Mouse (Mus musculus) brain, embryonic 14.5 days (tissue): ENCODE measurements around the gene Herc4. TPM values are rescaled to one million over a fixed set of nuclear protein-coding genes. Genes with fewer than 3 reads are reported as not detected.

ENCODE experiments used
- DNase-seq: peaks from one replicate; pipeline ENCODE4 v3.0.0-alpha.2; 2011; ENCODE audit warnings: low read depth
- CTCF ChIP-seq: fragments of 200-500 bp; IDR thresholded peaks from 2 replicates; pipeline ENCODE4 v1.5.1; 2012; ENCODE audit warnings: inconsistent platforms, mild to moderate bottlenecking, moderate library complexity, borderline replicate concordance; ENCODE audit not compliant: insufficient read depth, insufficient read length; ENCODE audit errors: extremely low read depth
- POLR2A ChIP-seq: fragments of 200-500 bp; IDR thresholded peaks from 2 replicates; pipeline ENCODE4 v1.6.1; 2012; ENCODE audit warnings: mild to moderate bottlenecking, inconsistent platforms, borderline replicate concordance; ENCODE audit not compliant: poor library complexity, insufficient read depth, insufficient read length, severe bottlenecking; ENCODE audit errors: extremely low read depth
- polyA plus RNA-seq: library from polyadenylated mRNA; depleted of rRNA; stranded (reverse); fragments of >200 nt; gene quantifications from 2 replicates; pipeline ENCODE4 v1.2.3, GENCODE M21; 2012

The Herc4 gene
- polyA plus RNA-seq, 1 experiment: 36.2 TPM

GRCm38 (mm10) chr10:63267941-63268340 is 24.3 kb downstream of the Herc4 start:
- TF ChIP-seq CTCF (no peak), POLR2A (no peak)
- DNase-seq: no peak

- TF ChIP-seq CTCF: no peak
- TF ChIP-seq POLR2A: no peak
- DNase-seq: no peak
Observed at GRCm38 (mm10) chr10:63272401-63272800, 28.8 kb downstream of the Herc4 start.

- no peak for TF ChIP-seq POLR2A
- no peak for TF ChIP-seq CTCF
- no peak for DNase-seq
Observed at GRCm38 (mm10) chr10:63272868-63273267, 29.3 kb downstream of the Herc4 start.

DNA sequence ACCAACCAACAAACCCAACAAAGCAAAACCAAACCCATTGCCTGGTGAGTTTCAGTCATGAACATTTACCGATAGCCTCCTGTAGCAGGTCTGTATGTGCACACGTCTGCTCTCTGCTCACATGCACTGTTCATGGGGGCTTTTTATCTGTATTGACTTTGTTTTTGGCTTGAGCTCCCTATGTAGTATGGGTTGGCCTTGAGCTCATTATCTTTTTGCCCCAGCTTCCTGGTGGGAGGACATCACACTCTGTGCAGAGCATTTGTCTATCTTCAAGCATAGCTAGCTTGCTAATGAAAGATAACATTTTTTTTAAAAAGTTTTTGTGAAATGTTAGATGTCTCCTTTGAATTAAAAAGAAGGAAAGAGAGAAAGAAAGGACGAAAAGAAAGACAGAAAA is 33.4 kb downstream of the Herc4 start:
- TF ChIP-seq CTCF (no peak), POLR2A (no peak)

DNA sequence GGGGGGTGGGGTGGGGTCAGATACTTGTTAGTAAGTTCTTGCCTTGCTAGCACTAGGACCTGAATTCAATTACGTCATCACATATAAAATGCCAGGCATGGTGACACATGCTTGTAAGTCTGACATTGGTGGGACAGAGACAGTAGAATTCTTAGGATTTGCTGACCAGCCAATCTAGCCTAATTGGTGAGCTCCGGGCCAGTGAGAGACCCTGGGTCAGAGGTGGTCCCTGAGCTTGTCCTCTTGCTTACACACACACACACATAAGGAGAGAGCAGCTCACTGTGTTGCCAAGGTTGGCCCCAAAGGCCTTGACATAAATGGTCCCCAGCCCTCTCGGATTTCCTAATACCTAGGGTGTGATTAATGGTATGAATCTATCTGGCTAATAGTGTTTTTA is 36.2 kb downstream of the Herc4 start:
- no peak for TF ChIP-seq POLR2A
- TF ChIP-seq CTCF: no peak
- DNase-seq: no peak

More for the DNA sequence above, 33.4 kb downstream of the Herc4 start:
- no peak for DNase-seq

DNA sequence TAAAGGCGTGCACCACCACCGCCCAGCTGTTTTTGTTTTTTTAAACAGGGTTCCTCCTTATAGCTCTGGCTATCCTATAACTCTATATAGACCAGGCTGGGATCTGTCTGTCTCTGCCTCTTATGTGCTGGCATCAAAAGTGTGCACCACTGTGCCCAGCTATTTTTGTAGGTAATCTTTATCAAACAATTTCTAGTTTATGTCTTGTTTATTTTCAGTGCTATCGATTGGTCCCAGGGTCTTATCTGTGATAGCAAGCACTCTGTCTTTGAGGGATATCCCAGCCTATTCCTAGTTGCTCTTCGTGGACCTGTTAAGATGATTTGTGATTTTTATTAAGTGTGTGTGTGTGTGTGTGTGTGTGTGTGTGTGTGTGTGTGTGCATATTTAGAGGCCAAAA is 38.8 kb downstream of the Herc4 start:
- TF ChIP-seq POLR2A (no peak), CTCF (no peak)
- DNase-seq: no peak

DNA sequence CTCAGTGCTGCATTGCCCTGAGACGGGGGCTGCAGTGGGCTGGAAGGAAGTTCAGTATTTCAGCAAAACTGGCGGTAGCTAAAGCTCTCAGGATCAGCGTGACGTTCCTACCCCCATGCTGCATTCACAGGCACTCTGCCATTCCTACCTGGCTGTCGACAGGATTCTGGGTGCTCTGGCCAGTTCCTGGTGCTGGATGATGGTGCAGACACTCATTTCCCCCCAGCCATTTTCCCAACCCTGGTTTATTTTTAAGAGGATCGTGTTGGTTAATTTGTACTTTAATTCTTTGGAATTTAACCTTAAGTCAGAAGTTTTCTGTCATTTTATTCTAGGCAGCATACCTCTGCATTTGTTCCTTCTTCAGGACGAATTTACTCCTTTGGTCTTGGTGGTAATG is 39.2 kb downstream of the Herc4 start:
- TF ChIP-seq POLR2A: no peak
- no peak for TF ChIP-seq CTCF
- no peak for DNase-seq

GRCm38 (mm10) chr10:63302356-63302755 is 58.7 kb downstream of the Herc4 start:
- no peak for DNase-seq
- TF ChIP-seq POLR2A (no peak), CTCF (no peak)

- TF ChIP-seq POLR2A (no peak), CTCF (peak; percentile 85)
- DNase-seq: peak; percentile 83
Observed at GRCm38 (mm10) chr10:63308582-63309366, 65.2 kb downstream of the Herc4 start.

GRCm38 (mm10) chr10:63313726-63314125 is 70.1 kb downstream of the Herc4 start:
- DNase-seq: no peak
- TF ChIP-seq CTCF (no peak), POLR2A (no peak)

DNA sequence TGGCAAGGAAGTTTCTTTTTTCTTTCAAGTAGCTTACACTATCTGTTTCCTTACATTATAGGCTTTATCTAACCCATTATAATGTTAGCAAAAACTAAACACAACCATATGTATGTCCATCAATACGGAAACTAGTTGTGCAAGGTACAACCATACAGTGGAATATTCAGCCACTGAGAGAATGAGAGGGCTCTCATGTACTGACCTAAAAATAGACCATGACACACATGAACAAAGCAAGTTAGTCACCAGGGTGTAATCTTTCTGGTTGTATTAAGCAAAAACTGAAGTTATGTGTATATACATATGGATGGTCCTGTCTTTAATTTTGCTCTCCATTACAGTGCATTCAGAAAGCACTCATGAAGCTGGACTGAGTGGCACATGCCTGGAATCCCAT is 83.5 kb downstream of the Herc4 start:
- no peak for DNase-seq
- no peak for TF ChIP-seq POLR2A
- TF ChIP-seq CTCF: no peak

GRCm38 (mm10) chr10:63336901-63337300 is 93.3 kb downstream of the Herc4 start:
- TF ChIP-seq POLR2A: no peak
- no peak for TF ChIP-seq CTCF
- DNase-seq: peak; percentile 2
